Mouse (Mus musculus) 3134 (cell line): Measurements from ENCODE around the gene Tbc1d24.

Source experiments
- DNase-seq: peaks from one replicate; pipeline ENCODE4 v3.0.0-alpha.2; 2011; ENCODE audit warnings: low spot score; ENCODE audit not compliant: insufficient read length; ENCODE audit errors: extremely low read depth

Gene Tbc1d24

DNA sequence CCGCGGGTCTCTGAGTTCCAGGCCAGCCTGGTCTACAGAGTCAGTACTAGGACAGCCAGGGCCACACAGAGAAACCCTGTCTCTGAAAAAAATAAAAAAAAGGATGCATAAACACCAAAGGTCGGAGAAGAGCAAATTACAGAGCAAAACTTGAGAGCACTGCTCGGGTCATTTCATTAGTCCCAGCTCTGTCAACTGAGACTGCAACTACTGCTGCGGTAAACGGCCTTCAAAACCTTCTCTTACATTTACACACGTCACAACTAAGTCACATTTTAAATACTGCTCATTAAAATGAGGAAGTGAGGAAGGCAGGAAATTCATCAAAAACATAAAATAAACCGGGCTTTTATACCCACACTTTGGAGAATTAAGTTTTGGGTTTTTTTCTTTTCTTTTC lies 12.5 kb downstream of the Tbc1d24 start:
- no peak for DNase-seq

DNA sequence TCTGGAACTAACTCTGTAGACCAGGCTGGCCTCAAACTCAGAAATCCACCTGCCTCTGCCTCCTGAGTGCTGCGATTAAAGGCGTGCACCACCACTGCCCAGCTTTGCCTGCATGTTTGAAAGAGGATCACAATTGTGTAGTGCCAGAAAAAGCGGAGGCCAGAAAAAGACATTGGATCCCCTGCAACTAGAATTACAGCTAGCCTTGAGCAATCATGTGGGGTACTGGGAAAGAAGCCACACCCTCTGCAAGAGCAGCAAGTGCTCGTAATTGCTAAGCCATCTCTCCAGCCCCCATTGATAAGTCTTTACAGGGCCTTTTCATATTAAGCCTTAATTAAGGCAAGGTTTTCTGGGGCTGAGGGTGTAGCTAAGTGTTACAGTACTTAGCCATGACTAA lies 13.9 kb downstream of the Tbc1d24 start:
- no peak for DNase-seq

GRCm38 (mm10) chr17:24190934-24191333 lies 14.4 kb downstream of the Tbc1d24 start:
- DNase-seq, result no peak

DNA sequence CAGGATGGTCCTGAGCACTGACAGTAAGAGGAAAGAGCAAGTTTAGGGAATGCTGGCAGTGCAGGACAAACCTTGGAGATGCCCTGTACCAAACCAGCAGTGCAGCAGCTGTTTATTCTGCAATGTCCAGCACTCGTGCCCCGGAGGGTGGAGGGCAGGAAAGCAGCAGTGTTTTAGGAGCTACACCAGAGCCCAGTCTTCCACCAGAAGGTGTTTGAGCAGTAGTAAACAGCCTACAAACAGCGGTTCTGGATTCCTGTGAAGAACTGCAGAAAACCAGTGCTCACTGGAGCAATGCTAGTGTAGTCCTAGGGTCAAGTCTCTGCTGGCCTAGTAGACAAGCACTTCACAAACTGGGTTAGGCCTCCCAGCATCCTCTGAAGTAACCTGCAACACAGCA lies 31.1 kb downstream of the Tbc1d24 start:
- no peak for DNase-seq

DNA sequence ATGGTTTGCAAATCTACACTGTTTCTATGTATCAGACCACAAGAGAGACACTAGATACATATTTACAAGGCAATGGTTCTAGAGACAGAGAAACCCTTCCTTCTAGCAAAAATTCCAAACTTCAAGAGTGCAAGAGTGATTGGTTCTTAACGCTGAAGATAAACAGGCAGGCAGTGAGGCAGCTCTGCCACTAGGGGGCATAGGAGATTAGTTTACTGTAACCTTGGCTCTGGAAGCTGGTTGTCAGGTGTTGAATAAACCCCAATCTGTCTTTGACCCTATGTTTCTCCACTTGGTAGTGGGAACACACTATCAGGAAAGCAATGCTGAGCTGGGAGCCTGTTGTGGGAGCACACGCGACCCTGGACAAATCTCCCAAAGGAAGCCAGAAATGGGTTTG lies 31.9 kb downstream of the Tbc1d24 start:
- no peak for DNase-seq

DNA sequence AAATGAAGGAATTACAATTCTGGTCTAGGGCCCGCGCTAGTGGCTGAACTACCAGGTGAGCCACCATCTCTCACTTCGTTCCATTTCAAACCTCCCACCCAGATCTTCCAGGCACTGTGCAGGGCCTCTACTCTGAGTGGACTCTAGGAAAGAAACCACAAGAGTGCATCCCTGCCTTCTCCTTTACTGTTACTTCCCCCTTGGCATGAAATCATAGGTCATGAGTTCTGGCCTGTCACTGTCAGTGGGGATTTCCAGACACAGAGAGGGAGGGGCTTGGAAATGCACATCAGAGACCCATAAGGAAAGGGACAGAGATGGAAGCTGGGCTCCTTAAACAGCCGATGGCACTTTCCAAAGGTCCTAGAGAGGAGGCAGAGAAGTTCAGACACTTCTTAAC lies 33.6 kb downstream of the Tbc1d24 start:
- DNase-seq, result no peak

DNA sequence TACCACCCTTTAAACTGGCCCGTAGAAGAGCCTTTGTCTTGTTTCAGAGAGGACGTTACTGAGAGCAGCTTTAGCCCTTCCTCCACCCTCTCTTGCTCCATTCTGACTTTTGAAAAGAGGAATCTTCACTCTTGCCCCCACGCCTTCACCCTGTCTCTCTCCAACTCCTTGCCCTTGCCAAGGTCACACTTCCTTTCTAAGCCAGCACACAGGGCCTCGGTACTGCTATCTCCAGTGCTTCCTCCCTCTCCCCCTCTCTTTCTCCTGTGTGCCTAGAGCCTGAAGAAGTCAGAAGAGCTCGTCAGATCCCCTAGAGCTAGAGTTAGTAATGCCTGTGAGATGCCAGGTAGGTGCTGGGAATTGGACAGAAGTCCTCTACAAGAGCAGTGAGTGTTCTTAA lies 34.6 kb downstream of the Tbc1d24 start:
- no peak for DNase-seq

GRCm38 (mm10) chr17:24170125-24170524 lies 35.2 kb downstream of the Tbc1d24 start:
- no peak for DNase-seq

DNA sequence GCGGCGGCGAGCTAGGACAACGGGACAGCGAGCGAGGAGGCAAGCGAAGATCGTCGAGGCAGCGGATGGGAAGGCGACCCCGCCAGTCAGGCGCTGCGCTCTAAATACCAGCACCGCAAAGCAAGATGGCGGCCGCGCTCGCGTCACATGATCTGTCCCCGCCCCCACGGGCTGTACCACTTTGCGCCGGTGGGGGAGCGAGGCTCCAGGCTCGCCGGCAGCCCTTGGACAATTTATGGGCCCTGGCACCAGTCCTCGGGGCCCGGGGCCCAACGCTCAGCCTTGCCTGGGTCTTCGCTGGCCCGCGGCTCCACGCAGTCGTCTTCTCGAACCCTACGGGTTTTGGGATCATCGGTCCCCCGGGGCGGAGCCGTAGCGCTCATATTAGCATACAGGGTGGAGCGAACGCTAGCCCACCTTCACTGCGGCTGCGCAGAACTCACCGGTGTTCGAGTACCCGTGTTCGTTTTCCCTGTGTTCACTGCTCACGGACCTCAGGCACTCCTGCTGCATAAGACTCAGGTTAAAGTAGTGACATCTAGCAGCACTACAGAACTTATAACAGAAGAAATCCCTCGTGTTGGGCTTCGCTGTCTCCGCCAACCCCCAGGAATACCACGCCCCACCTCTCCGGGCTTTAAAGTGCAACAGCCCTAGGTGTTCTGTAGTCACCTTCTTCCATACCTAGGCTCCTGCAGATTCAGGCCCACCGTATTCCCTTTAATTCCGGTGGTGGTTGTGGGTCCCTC lies 35.9 kb downstream of the Tbc1d24 start, which contains the start of gene Atp6v0c:
TSS of gene Atp6v0c (minus strand) at position 386 of the 749 bp plus-strand sequence.
- peak; percentile 91 for DNase-seq

DNA sequence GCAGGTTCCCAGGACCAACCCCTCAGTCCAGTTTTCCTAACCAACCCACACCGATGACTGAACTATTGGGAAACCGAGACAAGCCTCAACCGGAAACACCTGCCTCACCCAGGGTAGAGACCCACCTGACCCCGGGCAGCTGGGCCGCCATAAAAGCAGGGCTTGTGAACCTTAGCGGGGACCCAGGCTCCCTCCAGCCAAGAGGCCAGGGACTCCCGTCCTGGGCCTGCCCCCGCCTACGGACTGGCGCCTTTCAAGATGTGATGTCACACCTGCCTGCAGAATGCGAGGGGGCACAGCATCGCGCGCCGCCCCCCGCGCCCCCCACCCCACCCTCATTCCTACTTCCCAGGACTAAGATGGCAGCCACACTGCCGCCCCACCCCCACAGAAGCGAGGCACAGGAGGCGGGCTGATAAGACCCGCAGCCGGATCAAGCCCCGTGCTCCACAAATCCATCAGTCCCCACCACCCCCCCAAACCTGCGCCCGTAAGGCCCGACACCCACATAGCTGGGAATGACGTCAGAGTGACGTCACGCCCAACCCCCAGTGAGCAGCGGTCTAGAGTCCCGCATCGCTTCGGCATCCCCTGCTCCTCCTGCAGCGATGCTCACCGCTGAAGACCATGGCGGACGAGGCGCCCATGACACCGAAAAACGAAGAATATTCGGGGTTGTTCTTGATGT lies 36.6 kb downstream of the Tbc1d24 start:
- peak; percentile 73 for DNase-seq

- no peak for DNase-seq
Observed at GRCm38 (mm10) chr17:24167891-24168505, 37.4 kb downstream of the Tbc1d24 start.

DNA sequence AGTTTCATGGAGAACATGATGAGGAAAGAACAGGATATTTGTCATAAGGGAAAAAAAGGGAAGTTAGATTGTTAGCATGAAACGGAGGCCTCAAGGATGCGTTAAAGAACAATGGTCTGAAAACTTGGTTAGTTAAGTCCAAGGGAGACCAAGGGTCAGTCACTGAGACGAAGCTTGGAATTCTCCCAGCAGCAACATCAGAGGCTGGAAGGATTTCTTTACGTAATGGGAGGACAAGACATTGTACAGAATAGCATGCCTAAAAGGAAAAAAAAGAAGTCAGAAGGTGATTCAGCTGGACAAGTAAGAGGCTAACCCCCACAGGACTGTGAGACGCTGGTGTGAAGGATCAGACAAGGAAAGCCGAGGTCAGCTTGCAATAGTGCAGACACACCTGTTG lies 38.2 kb downstream of the Tbc1d24 start:
- DNase-seq, result no peak

GRCm38 (mm10) chr17:24164566-24165259 lies 40.6 kb downstream of the Tbc1d24 start:
- DNase-seq, result no peak

- DNase-seq, result peak; percentile 90
Observed at GRCm38 (mm10) chr17:24163176-24163962, 42.0 kb downstream of the Tbc1d24 start, which contains the start of gene Amdhd2. Amdhd2 (minus strand) TSS chr17:24163766.

DNA sequence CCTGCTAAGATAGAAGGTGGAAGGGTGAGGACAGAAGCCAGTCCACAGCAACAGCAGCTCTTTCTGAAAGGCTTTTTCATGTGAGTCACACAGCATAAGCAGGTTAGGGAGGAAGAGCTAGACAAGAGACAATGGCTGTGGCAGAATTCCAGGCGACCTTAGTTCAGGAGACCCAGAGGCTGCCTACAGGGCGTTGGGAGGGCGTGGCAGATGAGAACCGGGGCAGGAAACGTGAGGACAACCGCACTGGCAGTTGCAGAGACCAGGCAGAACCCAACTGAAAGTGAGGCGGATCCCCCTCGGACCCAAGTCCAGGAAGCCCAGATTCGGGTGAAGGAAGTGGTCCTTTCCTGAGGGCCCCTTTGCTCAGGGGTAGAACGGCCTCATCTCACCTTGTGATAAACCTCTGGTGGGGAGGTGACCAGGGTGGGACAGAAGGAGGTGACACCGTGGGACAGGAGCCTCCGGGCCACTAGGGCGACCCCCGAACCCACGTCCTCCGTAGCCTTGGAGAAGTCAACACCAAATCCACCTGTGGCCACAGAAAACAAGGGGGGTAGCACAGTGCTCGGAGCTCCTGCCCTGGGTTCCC lies 42.7 kb downstream of the Tbc1d24 start:
- DNase-seq, result peak; percentile 53

GRCm38 (mm10) chr17:24161466-24161865 lies 43.9 kb downstream of the Tbc1d24 start:
- DNase-seq, result no peak

DNA sequence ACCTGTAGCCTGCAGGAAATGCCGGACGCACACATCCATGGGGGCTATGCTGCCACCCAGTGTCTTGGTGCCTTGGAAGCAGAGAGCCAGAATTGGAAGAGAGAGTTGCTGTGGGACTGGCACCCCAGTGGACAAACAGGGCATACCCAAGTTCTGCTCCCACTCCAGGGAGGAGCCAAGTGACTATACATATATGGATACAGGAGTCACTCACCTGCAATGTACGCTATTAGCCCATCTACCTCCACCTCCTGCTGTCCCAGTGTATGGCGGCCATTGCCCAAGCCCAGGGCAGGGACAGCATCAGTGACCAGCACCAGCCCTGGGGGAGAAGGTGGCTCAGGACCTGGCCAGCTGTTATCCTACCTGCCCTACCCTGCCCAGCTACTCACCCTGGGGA lies 47.8 kb downstream of the Tbc1d24 start:
- no peak for DNase-seq

DNA sequence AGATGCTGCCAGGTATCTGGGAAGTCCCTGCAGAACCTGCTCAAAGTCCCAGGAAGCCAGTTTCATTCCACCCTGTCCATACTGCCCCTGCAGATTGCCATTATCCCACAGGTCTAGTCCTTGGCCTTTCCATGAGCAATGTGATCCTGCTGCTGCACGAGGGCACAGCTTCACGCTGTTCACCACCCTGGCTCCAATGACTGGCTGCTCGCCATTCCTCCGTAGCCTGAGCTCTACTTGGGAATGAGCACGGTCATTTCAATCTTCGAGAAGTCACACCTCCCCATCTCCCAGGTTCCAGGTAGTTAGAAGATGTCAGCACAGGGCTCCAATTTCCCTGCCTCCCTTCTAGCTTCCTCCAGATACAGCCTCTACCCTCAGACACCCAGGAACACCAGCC lies 48.2 kb downstream of the Tbc1d24 start:
- no peak for DNase-seq

DNA sequence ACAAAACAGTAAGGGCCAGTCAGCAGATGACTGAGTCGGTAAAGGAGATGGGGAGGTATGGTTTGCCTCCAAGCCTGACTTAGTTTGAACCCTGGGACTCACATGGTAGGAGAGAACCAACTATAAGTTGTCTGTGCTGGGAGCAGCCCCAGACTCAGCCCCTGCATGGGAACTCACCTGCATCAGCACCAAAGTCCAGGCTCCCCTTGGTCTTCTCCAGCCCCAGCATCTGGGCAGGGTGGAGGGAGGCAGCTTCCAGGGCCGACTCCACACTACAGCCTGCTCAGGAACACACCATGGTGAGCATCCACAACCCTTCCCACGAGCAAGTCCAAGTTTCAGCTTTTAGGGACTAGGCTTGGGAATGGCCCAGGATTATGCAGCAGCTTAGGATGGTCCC lies 49.0 kb downstream of the Tbc1d24 start:
- DNase-seq, result no peak

DNA sequence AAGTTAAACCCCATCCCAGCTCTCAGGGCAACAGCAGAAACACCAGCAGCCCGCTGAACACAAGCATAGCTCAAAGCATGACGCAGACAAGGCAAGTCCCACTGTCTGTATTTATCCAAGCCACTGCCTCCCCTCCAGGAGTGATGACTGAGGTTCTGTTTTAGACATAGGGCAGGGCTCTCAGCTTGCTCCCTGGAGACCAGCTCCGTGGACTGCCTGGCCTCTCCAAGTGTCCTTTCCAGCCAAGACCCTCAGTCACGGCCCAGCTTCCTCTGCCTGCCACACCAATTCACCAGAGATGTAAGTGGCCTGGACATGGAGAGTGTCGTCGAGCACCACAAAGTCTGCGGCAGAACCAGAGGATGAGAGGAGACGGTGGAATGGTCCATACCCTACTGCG lies 49.6 kb downstream of the Tbc1d24 start:
- DNase-seq, result no peak
